Mouse (Mus musculus) lung, postnatal 10 days (tissue): Measurements from ENCODE around the gene Npm3.

ENCODE experiments used
- DNase-seq: peaks from one replicate; pipeline ENCODE4 v3.0.0; 2021

Gene Npm3

GRCm38 (mm10) chr19:45731658-45732057 is 17.7 kb downstream of the Npm3 start:
- DNase-seq: no peak

DNA sequence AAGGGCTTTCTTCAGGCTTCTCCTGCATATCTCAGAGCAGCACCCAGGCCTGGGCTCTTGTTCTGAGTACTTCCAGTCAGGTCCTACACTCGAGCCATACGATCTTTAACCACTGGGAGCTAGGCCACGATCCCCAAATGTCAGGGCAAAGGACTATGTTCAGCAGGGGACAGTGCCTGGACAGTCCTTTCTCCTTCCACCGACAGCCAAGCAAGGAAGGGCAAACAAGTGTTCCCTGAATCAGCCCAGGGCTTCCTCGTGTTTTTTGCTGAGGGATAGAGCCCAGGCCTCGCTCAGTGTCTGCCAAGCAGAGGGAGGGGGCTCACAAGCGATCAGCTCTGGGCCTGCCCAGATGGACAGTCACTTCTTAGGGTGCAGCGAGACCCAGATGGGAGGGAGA is 19.3 kb downstream of the Npm3 start:
- no peak for DNase-seq

- no peak for DNase-seq
These were observed 22.2 kb downstream of the Npm3 start for GRCm38 (mm10) chr19:45727231-45727630.

GRCm38 (mm10) chr19:45725677-45726277 is 23.6 kb downstream of the Npm3 start:
- no peak for DNase-seq

DNA sequence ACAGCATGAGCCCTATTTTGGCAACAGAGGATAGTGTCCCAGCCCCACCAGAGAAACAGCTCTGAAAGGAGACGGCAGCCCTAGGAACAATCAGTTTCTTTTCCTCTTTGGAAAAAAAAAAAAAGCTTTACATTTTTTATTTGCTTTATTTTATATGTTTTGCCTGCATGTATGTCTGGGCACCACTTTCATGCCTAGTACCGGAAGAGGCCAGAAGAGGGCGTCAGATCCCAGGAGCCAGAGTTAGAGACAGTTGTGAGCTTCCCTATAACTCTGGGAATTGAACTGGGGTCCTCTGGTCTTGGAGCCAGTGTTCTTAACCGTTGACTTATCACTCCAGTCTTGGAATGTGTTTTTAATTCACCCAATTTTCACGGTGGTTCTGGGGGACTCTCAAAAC is 27.2 kb downstream of the Npm3 start:
- no peak for DNase-seq

DNA sequence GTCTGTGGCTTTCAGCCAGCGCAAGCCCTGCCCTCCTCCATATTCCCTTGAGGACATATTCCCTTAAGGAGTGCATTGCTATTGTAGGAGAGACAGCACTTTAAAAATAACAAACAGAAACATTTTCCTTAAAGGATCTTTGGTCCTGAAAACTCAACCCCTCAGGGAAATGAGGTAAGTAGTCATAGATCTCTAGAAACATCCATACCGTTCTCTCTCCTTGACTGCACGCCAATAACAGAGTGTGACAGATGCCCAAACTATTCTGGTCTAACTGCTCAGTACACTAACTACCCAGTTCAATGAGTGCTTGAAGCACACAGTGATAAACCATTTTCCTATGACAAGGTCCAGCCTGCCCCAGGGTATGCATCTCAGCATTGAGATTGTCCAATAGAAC is 31.1 kb downstream of the Npm3 start:
- no peak for DNase-seq

DNA sequence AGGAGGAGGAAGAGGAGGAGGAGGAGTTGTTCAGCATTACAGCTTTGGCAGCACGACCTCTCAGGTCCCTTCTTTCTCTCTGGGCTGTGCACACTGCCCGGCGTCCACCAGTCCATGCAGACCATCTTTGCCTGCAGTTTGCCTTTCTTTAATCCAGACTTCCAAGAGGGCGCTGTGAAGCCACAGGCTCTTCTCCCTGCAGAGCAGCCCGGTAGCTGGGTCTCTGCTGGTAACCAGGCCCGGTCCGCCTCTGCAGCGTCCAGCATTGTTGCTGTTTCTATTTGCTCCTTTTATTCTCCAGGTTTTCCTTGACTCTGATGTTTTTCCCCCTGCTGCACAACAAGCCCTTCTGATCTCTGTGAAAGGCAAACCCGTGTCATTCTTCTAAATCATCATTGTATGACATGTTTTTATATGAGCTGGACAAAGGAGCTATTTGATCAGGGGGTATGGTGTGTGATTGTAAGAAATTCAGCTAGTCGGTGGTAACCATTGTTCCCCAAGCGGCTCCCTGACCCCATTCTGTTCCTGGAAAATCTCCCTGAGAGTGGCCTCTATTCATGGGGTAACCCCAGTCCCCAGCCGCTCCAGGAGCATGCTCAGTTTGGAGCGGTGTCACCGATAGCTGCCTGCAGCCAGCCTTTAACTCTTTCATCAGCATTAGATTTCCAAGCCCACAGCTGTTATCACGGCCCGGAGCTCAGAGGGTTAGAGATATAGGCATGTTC is 31.7 kb downstream of the Npm3 start:
- peak; percentile 65 for DNase-seq

DNA sequence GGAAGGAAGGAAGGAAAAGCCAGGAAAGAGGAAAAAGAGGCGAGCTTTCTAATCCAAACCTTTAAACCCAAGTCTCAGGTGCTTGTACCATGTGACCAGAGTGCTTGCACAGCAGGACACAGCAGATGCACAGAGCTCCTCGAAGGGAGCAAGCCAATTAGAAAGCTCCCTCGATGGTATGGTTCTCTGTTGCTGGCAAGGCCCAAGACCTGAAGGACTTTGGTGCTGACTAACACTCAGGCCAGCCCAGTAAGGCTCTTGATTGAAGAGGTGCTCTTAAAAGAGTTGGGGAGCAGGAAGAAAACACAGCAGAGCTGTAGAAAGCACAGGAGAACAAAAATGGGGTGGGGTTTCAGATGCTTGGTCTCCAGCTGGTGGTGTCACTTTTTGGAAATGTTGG is 40.7 kb downstream of the Npm3 start:
- DNase-seq: peak; percentile 9
